Mouse (Mus musculus): ENCODE measurements around the gene Ifitm6. TPM values are rescaled to one million over a fixed set of nuclear protein-coding genes. Genes with fewer than 3 reads are reported as not detected.

The Ifitm6 gene
- polyA plus RNA-seq, 1 experiment, result 4.4 TPM

GRCm38 (mm10) chr7:141046931-141047580 is 29.3 kb upstream of the Ifitm6 start:
- Histone ChIP-seq H3K36me3 (ENCODE audit: control insufficient read depth, insufficient read depth) (no peaks in the 10 kb centered on the region), H3K4me2 (ENCODE audit: low read depth) (peak overlapping the region; percentile 90), H3K27me3 (ENCODE audit: control insufficient read depth, insufficient read depth, insufficient read length) (no peaks in the 10 kb centered on the region), H3K79me2 (ENCODE audit: control insufficient read depth, insufficient read depth) (no peaks in the 10 kb centered on the region), H3K4me3 (peak overlapping the region; percentile 20), H3ac (ENCODE audit: control insufficient read depth, insufficient read length) (no peak overlapping the region)
- TF ChIP-seq SRF (IDR thresholded peaks at IDR 0.05; ENCODE audit: control insufficient read depth, insufficient read length, low read depth) (no peak), POLR2A (IDR thresholded peaks at IDR 0.05; ENCODE audit: insufficient read length, low read depth) (peak; percentile 13)

- no peak for TF ChIP-seq MYOG (IDR thresholded peaks at IDR 0.05; ENCODE audit: control insufficient read depth in 1 of 3, insufficient read depth in 1 of 3, insufficient read length in 2 of 3, low read depth in 2 of 3)
- TF ChIP-seq SRF (IDR thresholded peaks at IDR 0.05; ENCODE audit: control insufficient read depth, insufficient read length, low read depth), result no peak
- no peak for TF ChIP-seq REST (IDR thresholded peaks at IDR 0.05; ENCODE audit: insufficient read depth, insufficient read length)
- no peak for TF ChIP-seq POLR2AphosphoS2 (IDR thresholded peaks at IDR 0.05; ENCODE audit: insufficient read length, low read depth)
- no peak for TF ChIP-seq POLR2A (IDR thresholded peaks at IDR 0.05; ENCODE audit: insufficient read length, low read depth)
- no peak for TF ChIP-seq MYOD1 (IDR thresholded peaks at IDR 0.05; ENCODE audit: control insufficient read depth in 1 of 3, insufficient read length in 2 of 3, low read depth in 2 of 3)
- no peak for TF ChIP-seq USF1 (IDR thresholded peaks at IDR 0.05; ENCODE audit: low read depth)
- no peak for TF ChIP-seq TCF12 (IDR thresholded peaks at IDR 0.05; ENCODE audit: insufficient read depth, poor library complexity, severe bottlenecking)
- no peak for TF ChIP-seq MAX (IDR thresholded peaks at IDR 0.05; ENCODE audit: low read depth)
- no peak for TF ChIP-seq E2F4 (IDR thresholded peaks at IDR 0.05; ENCODE audit: insufficient read depth)
- TF ChIP-seq CEBPB (IDR thresholded peaks at IDR 0.05; ENCODE audit: insufficient read depth, poor library complexity, severe bottlenecking), result no peak
- TF ChIP-seq TCF3 (IDR thresholded peaks at IDR 0.05; ENCODE audit: insufficient read length, low read depth), result no peak
- Histone ChIP-seq H3ac (ENCODE audit: control insufficient read depth, insufficient read length) (no peak overlapping the region), H3K4me3 (no peak overlapping the region), H3K27me3 (ENCODE audit: control insufficient read depth, insufficient read depth, insufficient read length) (no peaks in the 10 kb centered on the region), H3K4me2 (ENCODE audit: low read depth) (no peak overlapping the region), H3K36me3 (ENCODE audit: control insufficient read depth, insufficient read depth) (no peaks in the 10 kb centered on the region), H3K79me2 (ENCODE audit: control insufficient read depth, insufficient read depth) (no peaks in the 10 kb centered on the region)
These were observed 24.8 kb upstream of the Ifitm6 start for GRCm38 (mm10) chr7:141042539-141042938.

GRCm38 (mm10) chr7:141041661-141042060 is 23.9 kb upstream of the Ifitm6 start:
- H3K79me2 ChIP-seq (ENCODE audit: control insufficient read depth, insufficient read depth), result no peaks in the 10 kb centered on the region
- no peak overlapping the region for H3K4me3 ChIP-seq
- no peaks in the 10 kb centered on the region for H3K36me3 ChIP-seq (ENCODE audit: control insufficient read depth, insufficient read depth)
- H3K27me3 ChIP-seq (ENCODE audit: control insufficient read depth, insufficient read depth, insufficient read length), result no peaks in the 10 kb centered on the region
- no peak overlapping the region for H3ac ChIP-seq (ENCODE audit: control insufficient read depth, insufficient read length)
- peak overlapping the region; percentile 61 for H3K4me2 ChIP-seq (ENCODE audit: low read depth)
- no peak for TF ChIP-seq MYOD1 (IDR thresholded peaks at IDR 0.05; ENCODE audit: control insufficient read depth in 1 of 3, insufficient read length in 2 of 3, low read depth in 2 of 3)

- TF ChIP-seq USF1 (IDR thresholded peaks at IDR 0.05; ENCODE audit: low read depth) (no peak), SRF (IDR thresholded peaks at IDR 0.05; ENCODE audit: control insufficient read depth, insufficient read length, low read depth) (no peak), REST (IDR thresholded peaks at IDR 0.05; ENCODE audit: insufficient read depth, insufficient read length) (no peak), POLR2A (IDR thresholded peaks at IDR 0.05; ENCODE audit: insufficient read length, low read depth) (no peak), CEBPB (IDR thresholded peaks at IDR 0.05; ENCODE audit: insufficient read depth, poor library complexity, severe bottlenecking) (no peak), MAX (IDR thresholded peaks at IDR 0.05; ENCODE audit: low read depth) (no peak), TCF3 (IDR thresholded peaks at IDR 0.05; ENCODE audit: insufficient read length, low read depth) (no peak), POLR2AphosphoS2 (IDR thresholded peaks at IDR 0.05; ENCODE audit: insufficient read length, low read depth) (no peak), TCF12 (IDR thresholded peaks at IDR 0.05; ENCODE audit: insufficient read depth, poor library complexity, severe bottlenecking) (no peak), MYOD1 (IDR thresholded peaks at IDR 0.05; ENCODE audit: control insufficient read depth in 1 of 3, insufficient read length in 2 of 3, low read depth in 2 of 3) (no peak), MYOG (IDR thresholded peaks at IDR 0.05; ENCODE audit: control insufficient read depth in 1 of 3, insufficient read depth in 1 of 3, insufficient read length in 2 of 3, low read depth in 2 of 3) (no peak), E2F4 (IDR thresholded peaks at IDR 0.05; ENCODE audit: insufficient read depth) (no peak)
- Histone ChIP-seq H3K4me2 (ENCODE audit: low read depth) (peak overlapping the region; percentile 61), H3K79me2 (ENCODE audit: control insufficient read depth, insufficient read depth) (no peaks in the 10 kb centered on the region), H3K36me3 (ENCODE audit: control insufficient read depth, insufficient read depth) (no peaks in the 10 kb centered on the region), H3ac (ENCODE audit: control insufficient read depth, insufficient read length) (no peak overlapping the region), H3K27me3 (ENCODE audit: control insufficient read depth, insufficient read depth, insufficient read length) (no peaks in the 10 kb centered on the region), H3K4me3 (no peak overlapping the region)
These were observed 23.3 kb upstream of the Ifitm6 start for GRCm38 (mm10) chr7:141040867-141041606.

GRCm38 (mm10) chr7:141039386-141040107 is 21.8 kb upstream of the Ifitm6 start:
- no peaks in the 10 kb centered on the region for H3K36me3 ChIP-seq (ENCODE audit: control insufficient read depth, insufficient read depth)
- no peak overlapping the region for H3ac ChIP-seq (ENCODE audit: control insufficient read depth, insufficient read length)
- no peak overlapping the region for H3K4me3 ChIP-seq
- TF ChIP-seq REST (IDR thresholded peaks at IDR 0.05; ENCODE audit: insufficient read depth, insufficient read length) (no peak), TCF3 (IDR thresholded peaks at IDR 0.05; ENCODE audit: insufficient read length, low read depth) (no peak), TCF12 (IDR thresholded peaks at IDR 0.05; ENCODE audit: insufficient read depth, poor library complexity, severe bottlenecking) (no peak), MAX (IDR thresholded peaks at IDR 0.05; ENCODE audit: low read depth) (no peak), E2F4 (IDR thresholded peaks at IDR 0.05; ENCODE audit: insufficient read depth) (no peak), POLR2A (IDR thresholded peaks at IDR 0.05; ENCODE audit: insufficient read length, low read depth) (no peak)
- H3K79me2 ChIP-seq (ENCODE audit: control insufficient read depth, insufficient read depth), result no peaks in the 10 kb centered on the region
- no peaks in the 10 kb centered on the region for H3K27me3 ChIP-seq (ENCODE audit: control insufficient read depth, insufficient read depth, insufficient read length)
- no peak overlapping the region for H3K4me2 ChIP-seq (ENCODE audit: low read depth)
